Mouse (Mus musculus) myocyte (in vitro differentiated cells): ENCODE measurements around the gene Trabd2b.

ENCODE experiments used
- CEBPB ChIP-seq: IDR thresholded peaks from 2 replicates; pipeline ENCODE4 v1.6.1; 2011; ENCODE audit warnings: mild to moderate bottlenecking, moderate library complexity; ENCODE audit not compliant: poor library complexity, insufficient read depth, severe bottlenecking
- MAX ChIP-seq: IDR thresholded peaks from one replicate; pipeline ENCODE4 v1.6.1; 2011; ENCODE audit warnings: low read depth, mild to moderate bottlenecking, control low read depth
- MYOD1 ChIP-seq, 3 experiments: IDR thresholded peaks; one replicate each; pipeline ENCODE4 v1.6.1; 2011; ENCODE audit warnings: control low read depth in 2 of 3, low read depth in 2 of 3, mild to moderate bottlenecking in 2 of 3, moderate library complexity in 1 of 3; ENCODE audit not compliant: insufficient read length in 2 of 3, control insufficient read depth in 1 of 3
- POLR2A ChIP-seq: IDR thresholded peaks from one replicate; pipeline ENCODE4 v1.6.1; 2011; ENCODE audit warnings: low read depth, mild to moderate bottlenecking, control low read depth, moderate library complexity; ENCODE audit not compliant: insufficient read length
- USF1 ChIP-seq: IDR thresholded peaks from one replicate; pipeline ENCODE4 v1.6.1; 2011; ENCODE audit warnings: low read depth, mild to moderate bottlenecking, control low read depth, moderate library complexity

GRCm38 (mm10) chr4:114492157-114492556 is 85.6 kb downstream of the Trabd2b start:
- TF ChIP-seq POLR2A (no peak), MYOD1 (IDR thresholded peaks at IDR 0.05; ENCODE audit: control insufficient read depth in 1 of 3, insufficient read length in 2 of 3, low read depth in 2 of 3) (no peak), MAX (no peak), CEBPB (no peak), USF1 (no peak)
